7 mouse cellular contexts compared by ENCODE assay signal in genomic region chr2:121866632-121867050, GRCm38 (mm10). TPM values are rescaled to one million over a fixed set of nuclear protein-coding genes. Genes with fewer than 3 reads are reported as not detected.
DNase-seq lines count a peak whose midpoint lies in the region; ATAC-seq lines count a peak whose summit lies in the region.

Gene Casc4, plus strand, starts transcription at chr2:121866970.

- DNase-seq in adrenal gland, postnatal 25 days = peak; percentile 89
- DNase-seq in embryonic facial prominence, embryonic 11.5 days (ENCODE audit: low spot score) = peak; percentile 99
- peak; percentile 38 for DNase-seq in heart, adult 8-10 months (ENCODE audit: low spot score)
- peak; percentile 82 to 83 for DNase-seq in kidney, adult 8-10 months
- DNase-seq in spleen, postnatal 10 days (ENCODE audit: low spot score in 2 of 2) = peak; percentile 59 to 87

- peak within 1 kb of the TSS; percentile 83 for H3K4me2 ChIP-seq in embryonic facial prominence, embryonic 11.5 days (ENCODE audit: low read depth, low read length)
- peak within 1 kb of the TSS; percentile 83 for H3K4me2 ChIP-seq in limb, embryonic 13.5 days (replicated peaks)
- peak within 1 kb of the TSS; percentile 64 for H3K4me2 ChIP-seq in midbrain, embryonic 16.5 days (ENCODE audit: low read length)

- peak within 1 kb of the TSS; percentile 83 for H3K9ac ChIP-seq in embryonic facial prominence, embryonic 11.5 days (replicated peaks; ENCODE audit: low read length)
- peak within 1 kb of the TSS; percentile 87 for H3K9ac ChIP-seq in limb, embryonic 13.5 days
- H3K9ac ChIP-seq in midbrain, embryonic 16.5 days (ENCODE audit: low read depth, low read length) = peak within 1 kb of the TSS; percentile 95

- H3K36me3 ChIP-seq in embryonic facial prominence, embryonic 11.5 days (replicated peaks; ENCODE audit: control insufficient read depth, insufficient read depth, low read depth, low read length) = no peaks in the 10 kb centered on the region
- peaks cover 13% of the 10 kb centered on the region for H3K36me3 ChIP-seq in limb, embryonic 13.5 days
- H3K36me3 ChIP-seq in midbrain, embryonic 16.5 days (ENCODE audit: control insufficient read depth, insufficient read depth, low read length) = no peaks in the 10 kb centered on the region

- peak within 1 kb of the TSS; percentile 20; the same call in 1 of the 2 replicates for H3K27ac ChIP-seq in embryonic facial prominence, embryonic 11.5 days (replicated peaks; ENCODE audit: low read depth, low read length)
- peak within 1 kb of the TSS; percentile 74 for H3K27ac ChIP-seq in limb, embryonic 13.5 days
- peak within 1 kb of the TSS; percentile 88 for H3K27ac ChIP-seq in midbrain, embryonic 16.5 days (ENCODE audit: low read length)

- 0% methylated on average over 32 of the region's 43 CpGs for WGBS in embryonic facial prominence, embryonic 11.5 days
- WGBS in limb, embryonic 13.5 days = under 1% methylated on average over 37 of the region's 43 CpGs
- WGBS in midbrain, embryonic 16.5 days = 0% methylated on average over 26 of the region's 43 CpGs

- H3K9me3 ChIP-seq in embryonic facial prominence, embryonic 11.5 days (replicated peaks; ENCODE audit: control insufficient read depth, low read length) = no peaks in the 10 kb centered on the region
- H3K9me3 ChIP-seq in limb, embryonic 13.5 days = no peaks in the 10 kb centered on the region
- H3K9me3 ChIP-seq in midbrain, embryonic 16.5 days (replicated peaks; ENCODE audit: control insufficient read depth, low read length, poor library complexity, severe bottlenecking) = no peaks in the 10 kb centered on the region

- peak; percentile 93 for ATAC-seq in embryonic facial prominence, embryonic 11.5 days (replicated peaks; ENCODE audit: insufficient number of reproducible peaks, low FRiP score, low TSS enrichment, low read depth)
- peak; percentile 94 for ATAC-seq in limb, embryonic 13.5 days (ENCODE audit: low FRiP score, low read depth)
- peak; percentile 96 for ATAC-seq in midbrain, embryonic 16.5 days

- H3K27me3 ChIP-seq in embryonic facial prominence, embryonic 11.5 days (ENCODE audit: control insufficient read depth, insufficient read depth, low read length) = no peaks in the 10 kb centered on the region
- no peaks in the 10 kb centered on the region for H3K27me3 ChIP-seq in limb, embryonic 13.5 days
- H3K27me3 ChIP-seq in midbrain, embryonic 16.5 days (ENCODE audit: control insufficient read depth, insufficient read depth, low read depth, low read length) = peaks cover 5% of the 10 kb centered on the region

- no peaks in the 10 kb centered on the region for H3K4me1 ChIP-seq in embryonic facial prominence, embryonic 11.5 days (ENCODE audit: control insufficient read depth, insufficient read depth, low read length)
- H3K4me1 ChIP-seq in limb, embryonic 13.5 days = peaks cover 7% of the 10 kb centered on the region
- H3K4me1 ChIP-seq in midbrain, embryonic 16.5 days (ENCODE audit: control insufficient read depth, insufficient read depth, low read length) = peaks cover 24% of the 10 kb centered on the region

- H3K4me3 ChIP-seq in embryonic facial prominence, embryonic 11.5 days (ENCODE audit: low read depth, low read length) = peak within 1 kb of the TSS; percentile 83
- H3K4me3 ChIP-seq in limb, embryonic 13.5 days = peak within 1 kb of the TSS; percentile 92
- peak within 1 kb of the TSS; percentile 92 for H3K4me3 ChIP-seq in midbrain, embryonic 16.5 days (ENCODE audit: low read depth, low read length)

RNA-seq across cellular contexts. Expression of gene Casc4, which starts in this region (rescaled TPM):
- total RNA-seq in adrenal gland, postnatal 25 days (2021) = 38.2 and 45.9 TPM in 2 replicates
- 16.4 and 16.7 TPM in 2 replicates for polyA plus RNA-seq in embryonic facial prominence, embryonic 11.5 days (2014; fragmentation: Nextera tagmentation; extraction: Ambion mirVana)
- 10 to 100 TPM in 3 of 4 experiments, 1 to 10 TPM in 1; 8.7 to 11.5 (median 10.5) TPM for total RNA-seq in heart, adult 8-10 months (2022)
- 22.9 and 26.2 TPM in 2 replicates for polyA plus RNA-seq in limb, embryonic 13.5 days (2015; fragmentation: Nextera tagmentation; extraction: Ambion mirVana)
- polyA plus RNA-seq in midbrain, embryonic 16.5 days (2015; fragmentation: Nextera tagmentation; extraction: Ambion mirVana) = 30.3 and 30.6 TPM in 2 replicates

Comparison
In these comparisons a context has a peak if more than half of its experiments do, and no peak if none do; other contexts are left out.
1. Peak in every context shown above with its lines: DNase-seq, ATAC-seq, H3K4me3 ChIP-seq and H3K27ac ChIP-seq.
2. DNase-seq: peak in every context shown above with its lines; median percentile 99 in embryonic facial prominence, embryonic 11.5 days; 89 in adrenal gland, postnatal 25 days; 82 in kidney, adult 8-10 months; 73 in spleen, postnatal 10 days; 38 in heart, adult 8-10 months.
3. H3K27ac ChIP-seq: peak in every context shown above with its lines; median percentile 88 in midbrain, embryonic 16.5 days; 74 in limb, embryonic 13.5 days; 20 in embryonic facial prominence, embryonic 11.5 days.